Mouse (Mus musculus) stomach, postnatal 0 days (tissue): ENCODE results near the gene Nap1l1.

Experiments used
- CTCF ChIP-seq: IDR thresholded peaks from 2 replicates; pipeline ENCODE4 v1.5.1; 2016; ENCODE audit warnings: antibody characterized with exemption, low read depth, mild to moderate bottlenecking, moderate library complexity
- EP300 ChIP-seq: optimal IDR thresholded peaks from 2 replicates; pipeline ENCODE3; 2016; ENCODE audit warnings: antibody characterized with exemption

DNA sequence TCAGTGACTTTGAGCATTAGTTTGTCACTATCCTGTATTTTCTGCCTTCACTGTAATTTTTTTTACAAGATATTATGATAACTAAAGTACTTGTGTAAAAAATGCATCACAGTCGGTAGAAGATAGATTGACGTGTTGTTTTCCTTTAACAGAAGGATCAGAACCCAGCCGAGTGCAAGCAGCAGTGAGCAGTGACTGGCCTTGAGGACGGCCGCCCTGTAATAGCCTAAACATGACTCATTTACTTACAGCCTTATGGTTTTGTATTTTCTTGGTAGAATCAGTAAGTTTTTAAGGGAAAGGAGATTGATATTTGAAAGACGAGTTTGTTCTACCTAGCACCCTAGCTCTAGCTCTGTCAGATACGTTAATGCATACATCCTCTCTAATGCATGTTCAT lies 22.9 kb downstream of the Nap1l1 start:
- no peak for TF ChIP-seq CTCF
- no peak for TF ChIP-seq EP300
